Mouse (Mus musculus): Measurements from ENCODE around the gene Rab27a.

DNA sequence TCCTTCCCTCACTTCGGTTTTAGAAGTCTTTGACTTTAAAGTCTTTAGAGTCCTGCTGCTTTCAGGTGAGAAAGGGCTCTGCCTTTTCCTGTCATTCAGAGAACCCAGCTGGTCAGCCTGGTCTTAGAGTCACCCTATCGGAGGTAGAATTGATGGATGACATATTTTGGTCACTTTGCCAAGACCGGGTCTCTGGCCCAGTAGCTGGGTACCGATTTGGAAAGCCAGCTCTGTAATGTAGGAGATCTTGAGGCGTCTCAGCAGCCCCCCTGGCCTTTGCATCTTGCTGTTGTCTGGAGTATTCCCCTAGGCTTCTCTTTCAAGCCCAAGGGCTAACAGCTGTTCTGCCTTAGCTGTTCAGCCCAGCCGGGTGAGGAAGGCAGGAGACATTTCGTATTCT, 550 bp downstream of the Rab27a start:
- no peak for TF ChIP-seq CTCF (IDR thresholded peaks at IDR 0.05; ENCODE audit: low read depth)
- no peak for TF ChIP-seq EP300 (IDR thresholded peaks at IDR 0.05; ENCODE audit: low read depth)

Measured in heart, postnatal 0 days (tissue).